Mouse (Mus musculus): ENCODE measurements around the gene Fbxl21. TPM values are rescaled to one million over a fixed set of nuclear protein-coding genes. Genes with fewer than 3 reads are reported as not detected.

Gene Fbxl21
- polyA plus RNA-seq, 1 experiment = 0.09 TPM

GRCm38 (mm10) chr13:56501866-56502420 lies 20.3 kb upstream of the Fbxl21 start:
- Histone ChIP-seq H3ac (ENCODE audit: control insufficient read depth, insufficient read length, low read depth) (no peak overlapping the region), H3K4me3 (ENCODE audit: insufficient read depth, poor library complexity, severe bottlenecking) (no peak overlapping the region), H3K36me3 (ENCODE audit: control insufficient read depth, insufficient read depth) (no peaks in the 10 kb centered on the region), H3K79me2 (ENCODE audit: control insufficient read depth, insufficient read depth) (no peaks in the 10 kb centered on the region), H3K79me3 (ENCODE audit: low read depth) (no peaks in the 10 kb centered on the region), H3K27me3 (ENCODE audit: control insufficient read depth, insufficient read depth, insufficient read length) (peaks cover 18% of the 10 kb centered on the region)
- TF ChIP-seq MAX (IDR thresholded peaks at IDR 0.05) (no peak), CEBPB (IDR thresholded peaks at IDR 0.05; ENCODE audit: low read depth) (no peak), USF1 (IDR thresholded peaks at IDR 0.05; ENCODE audit: low read depth) (no peak), CTCF (IDR thresholded peaks at IDR 0.05; ENCODE audit: control insufficient read depth, insufficient read depth, insufficient read length) (no peak), FOSL1 (IDR thresholded peaks at IDR 0.05; ENCODE audit: insufficient read depth, low read length, poor library complexity, severe bottlenecking) (no peak), MYOG (IDR thresholded peaks at IDR 0.05; ENCODE audit: control insufficient read depth, extremely low read depth, insufficient read length) (no peak), MYOD1 (IDR thresholded peaks at IDR 0.05; ENCODE audit: control insufficient read depth, insufficient read length, low read depth) (no peak)

- H3K79me3 ChIP-seq (ENCODE audit: low read depth) = no peaks in the 10 kb centered on the region
- H3K36me3 ChIP-seq (ENCODE audit: control insufficient read depth, insufficient read depth) = no peaks in the 10 kb centered on the region
- no peak overlapping the region for H3K4me3 ChIP-seq (ENCODE audit: insufficient read depth, poor library complexity, severe bottlenecking)
- H3K27me3 ChIP-seq (ENCODE audit: control insufficient read depth, insufficient read depth, insufficient read length) = peaks cover 12% of the 10 kb centered on the region
- no peaks in the 10 kb centered on the region for H3K79me2 ChIP-seq (ENCODE audit: control insufficient read depth, insufficient read depth)
- no peak overlapping the region for H3ac ChIP-seq (ENCODE audit: control insufficient read depth, insufficient read length, low read depth)
- TF ChIP-seq CEBPB (IDR thresholded peaks at IDR 0.05; ENCODE audit: low read depth) (no peak), MYOD1 (IDR thresholded peaks at IDR 0.05; ENCODE audit: control insufficient read depth, insufficient read length, low read depth) (no peak), MYOG (IDR thresholded peaks at IDR 0.05; ENCODE audit: control insufficient read depth, extremely low read depth, insufficient read length) (no peak), CTCF (IDR thresholded peaks at IDR 0.05; ENCODE audit: control insufficient read depth, insufficient read depth, insufficient read length) (no peak), USF1 (IDR thresholded peaks at IDR 0.05; ENCODE audit: low read depth) (no peak), FOSL1 (IDR thresholded peaks at IDR 0.05; ENCODE audit: insufficient read depth, low read length, poor library complexity, severe bottlenecking) (no peak), MAX (IDR thresholded peaks at IDR 0.05) (no peak)
Measured at GRCm38 (mm10) chr13:56506871-56507496, 15.3 kb upstream of the Fbxl21 start.

GRCm38 (mm10) chr13:56509796-56510195 lies 12.5 kb upstream of the Fbxl21 start:
- no peak overlapping the region for H3K4me3 ChIP-seq (ENCODE audit: insufficient read depth, poor library complexity, severe bottlenecking)
- TF ChIP-seq CTCF (IDR thresholded peaks at IDR 0.05; ENCODE audit: control insufficient read depth, insufficient read depth, insufficient read length) (no peak), MYOG (IDR thresholded peaks at IDR 0.05; ENCODE audit: control insufficient read depth, extremely low read depth, insufficient read length) (no peak), MYOD1 (IDR thresholded peaks at IDR 0.05; ENCODE audit: control insufficient read depth, insufficient read length, low read depth) (no peak), MAX (IDR thresholded peaks at IDR 0.05) (no peak), FOSL1 (IDR thresholded peaks at IDR 0.05; ENCODE audit: insufficient read depth, low read length, poor library complexity, severe bottlenecking) (no peak), USF1 (IDR thresholded peaks at IDR 0.05; ENCODE audit: low read depth) (no peak), CEBPB (IDR thresholded peaks at IDR 0.05; ENCODE audit: low read depth) (no peak)
- H3ac ChIP-seq (ENCODE audit: control insufficient read depth, insufficient read length, low read depth) = no peak overlapping the region
- no peaks in the 10 kb centered on the region for H3K79me3 ChIP-seq (ENCODE audit: low read depth)
- H3K79me2 ChIP-seq (ENCODE audit: control insufficient read depth, insufficient read depth) = no peaks in the 10 kb centered on the region
- H3K36me3 ChIP-seq (ENCODE audit: control insufficient read depth, insufficient read depth) = no peaks in the 10 kb centered on the region
- peaks cover 4% of the 10 kb centered on the region for H3K27me3 ChIP-seq (ENCODE audit: control insufficient read depth, insufficient read depth, insufficient read length)

- no peak for TF ChIP-seq USF1 (IDR thresholded peaks at IDR 0.05; ENCODE audit: low read depth)
- no peak for TF ChIP-seq MYOD1 (IDR thresholded peaks at IDR 0.05; ENCODE audit: control insufficient read depth, insufficient read length, low read depth)
- no peak for TF ChIP-seq MAX (IDR thresholded peaks at IDR 0.05)
- TF ChIP-seq MYOG (IDR thresholded peaks at IDR 0.05; ENCODE audit: control insufficient read depth, extremely low read depth, insufficient read length) = no peak
- no peak for TF ChIP-seq FOSL1 (IDR thresholded peaks at IDR 0.05; ENCODE audit: insufficient read depth, low read length, poor library complexity, severe bottlenecking)
- no peak for TF ChIP-seq CTCF (IDR thresholded peaks at IDR 0.05; ENCODE audit: control insufficient read depth, insufficient read depth, insufficient read length)
- no peak for TF ChIP-seq CEBPB (IDR thresholded peaks at IDR 0.05; ENCODE audit: low read depth)
- H3K4me3 ChIP-seq (ENCODE audit: insufficient read depth, poor library complexity, severe bottlenecking) = no peak overlapping the region
- no peaks in the 10 kb centered on the region for H3K79me2 ChIP-seq (ENCODE audit: control insufficient read depth, insufficient read depth)
Measured at GRCm38 (mm10) chr13:56513595-56513994, 8.7 kb upstream of the Fbxl21 start.

GRCm38 (mm10) chr13:56516311-56516710 lies 6.0 kb upstream of the Fbxl21 start:
- H3K79me2 ChIP-seq (ENCODE audit: control insufficient read depth, insufficient read depth) = no peaks in the 10 kb centered on the region
- H3ac ChIP-seq (ENCODE audit: control insufficient read depth, insufficient read length, low read depth) = no peak overlapping the region
- TF ChIP-seq CEBPB (IDR thresholded peaks at IDR 0.05; ENCODE audit: low read depth) (no peak), MAX (IDR thresholded peaks at IDR 0.05) (no peak), CTCF (IDR thresholded peaks at IDR 0.05; ENCODE audit: control insufficient read depth, insufficient read depth, insufficient read length) (no peak), MYOD1 (IDR thresholded peaks at IDR 0.05; ENCODE audit: control insufficient read depth, insufficient read length, low read depth) (no peak), MYOG (IDR thresholded peaks at IDR 0.05; ENCODE audit: control insufficient read depth, extremely low read depth, insufficient read length) (no peak), FOSL1 (IDR thresholded peaks at IDR 0.05; ENCODE audit: insufficient read depth, low read length, poor library complexity, severe bottlenecking) (no peak), USF1 (IDR thresholded peaks at IDR 0.05; ENCODE audit: low read depth) (no peak)

More at GRCm38 (mm10) chr13:56513595-56513994, 8.7 kb upstream of the Fbxl21 start:
- H3K36me3 ChIP-seq (ENCODE audit: control insufficient read depth, insufficient read depth) = no peaks in the 10 kb centered on the region
- H3ac ChIP-seq (ENCODE audit: control insufficient read depth, insufficient read length, low read depth) = no peak overlapping the region
- H3K27me3 ChIP-seq (ENCODE audit: control insufficient read depth, insufficient read depth, insufficient read length) = peaks cover 4% of the 10 kb centered on the region
- H3K79me3 ChIP-seq (ENCODE audit: low read depth) = no peaks in the 10 kb centered on the region

More at GRCm38 (mm10) chr13:56516311-56516710, 6.0 kb upstream of the Fbxl21 start:
- no peak overlapping the region for H3K4me3 ChIP-seq (ENCODE audit: insufficient read depth, poor library complexity, severe bottlenecking)
- peaks cover 4% of the 10 kb centered on the region for H3K27me3 ChIP-seq (ENCODE audit: control insufficient read depth, insufficient read depth, insufficient read length)
- H3K79me3 ChIP-seq (ENCODE audit: low read depth) = no peaks in the 10 kb centered on the region
- no peaks in the 10 kb centered on the region for H3K36me3 ChIP-seq (ENCODE audit: control insufficient read depth, insufficient read depth)

Data from C2C12 (cell line).